Mouse (Mus musculus): Measurements from ENCODE around the gene Pde4c.

Pde4c gene

GRCm38 (mm10) chr8:70789046-70789445 lies 65.5 kb downstream of the Pde4c start:
- no peak for DNase-seq (ENCODE audit: low read depth, low spot score)

DNA sequence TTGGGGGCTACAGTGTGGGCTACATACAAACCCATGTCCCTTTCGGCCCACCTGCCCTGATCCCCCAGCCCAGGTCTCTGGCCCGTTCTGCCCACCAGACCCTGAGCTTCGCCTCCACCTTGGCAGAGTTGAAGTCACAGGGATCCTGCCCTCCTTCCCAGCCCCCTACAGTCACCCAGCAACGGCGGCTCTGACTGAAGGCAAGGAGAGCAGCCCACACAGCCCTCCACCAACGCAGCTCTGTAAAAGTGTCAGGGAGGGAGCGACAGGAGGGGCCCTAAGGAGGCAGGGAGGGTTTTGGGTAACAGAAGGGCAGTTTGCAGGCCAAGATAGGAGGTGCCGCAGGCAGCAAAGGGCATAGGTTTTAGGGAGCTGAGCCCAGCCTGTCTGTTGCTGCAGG lies 67.3 kb downstream of the Pde4c start:
- no peak for DNase-seq (ENCODE audit: low read depth, low spot score)

- no peak for DNase-seq (ENCODE audit: low read depth, low spot score)
These were observed 67.8 kb downstream of the Pde4c start for GRCm38 (mm10) chr8:70791294-70791701.

- peak; percentile 71 for DNase-seq (ENCODE audit: low read depth, low spot score)
These were observed 68.6 kb downstream of the Pde4c start for GRCm38 (mm10) chr8:70791975-70792691.

GRCm38 (mm10) chr8:70792700-70793099 lies 69.2 kb downstream of the Pde4c start:
- peak; percentile 62 for DNase-seq (ENCODE audit: low read depth, low spot score)

- DNase-seq (ENCODE audit: low read depth, low spot score) = no peak
These were observed 70.7 kb downstream of the Pde4c start for GRCm38 (mm10) chr8:70794215-70794614.

GRCm38 (mm10) chr8:70795370-70795769 lies 71.8 kb downstream of the Pde4c start:
- no peak for DNase-seq (ENCODE audit: low read depth, low spot score)

- DNase-seq (ENCODE audit: low read depth, low spot score) = no peak
These were observed 73.0 kb downstream of the Pde4c start for GRCm38 (mm10) chr8:70796403-70797080.

- DNase-seq (ENCODE audit: low read depth, low spot score) = peak; percentile 81
These were observed 73.9 kb downstream of the Pde4c start for GRCm38 (mm10) chr8:70797081-70798070.

GRCm38 (mm10) chr8:70798281-70798680 lies 74.8 kb downstream of the Pde4c start:
- DNase-seq (ENCODE audit: low read depth, low spot score) = no peak

DNA sequence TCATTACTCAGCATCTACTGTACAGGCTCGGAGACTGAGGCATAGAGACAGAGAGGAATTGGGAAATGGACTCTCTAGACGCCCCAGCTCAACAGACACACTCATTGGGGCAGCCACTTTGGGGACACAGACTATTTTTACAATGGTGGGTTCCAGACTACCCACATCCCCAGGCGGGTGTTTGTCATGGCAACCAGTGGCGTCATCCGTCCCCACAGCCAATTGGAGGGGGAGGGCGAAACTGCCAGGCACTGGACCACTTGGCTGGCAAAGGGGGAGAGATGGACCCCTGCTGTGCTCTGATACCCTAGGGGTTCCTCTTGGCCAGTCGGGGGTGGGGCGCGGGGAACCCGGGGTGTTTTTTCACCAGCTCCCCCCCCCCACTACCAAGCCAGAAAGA lies 77.1 kb downstream of the Pde4c start:
- no peak for DNase-seq (ENCODE audit: low read depth, low spot score)
